Mouse (Mus musculus) gastrocnemius, postnatal 36 days (tissue): ENCODE results near the gene Plcd1. TPM values are rescaled to one million over a fixed set of nuclear protein-coding genes. Genes with fewer than 3 reads are reported as not detected.

Experiments used
- DNase-seq, 2 experiments: peaks; one replicate each; pipeline ENCODE4 v3.0.0; 2022
- intact Hi-C: fragments of 180-260 bp; cut with DNase I; formaldehyde crosslinking; loops from one replicate; pipeline ENCODE4 v1.15.1; 2025
- total RNA-seq, 2 experiments: library from RNA; stranded (reverse); gene quantifications; 2 replicates each; pipeline ENCODE4 v1.2.3; 2021

The Plcd1 gene
- total RNA-seq, 2 experiments from 2014 or later, result 8.2 to 9.0 TPM

GRCm38 (mm10) chr9:119092473-119093418, 556 bp downstream of the Plcd1 start:
- intact Hi-C loops, result no loop called here
- peak; percentile 48 to 49 for DNase-seq

GRCm38 (mm10) chr9:119091581-119092310, 1.6 kb downstream of the Plcd1 start:
- intact Hi-C loops, result no loop called here
- no peak for DNase-seq

- no peak for DNase-seq
- intact Hi-C loops, result no loop called here
Measured at GRCm38 (mm10) chr9:119090462-119090861, 2.8 kb downstream of the Plcd1 start.

GRCm38 (mm10) chr9:119089437-119089836, 3.9 kb downstream of the Plcd1 start:
- no peak for DNase-seq
- intact Hi-C loops, result no loop called here

GRCm38 (mm10) chr9:119088148-119088801, 5.0 kb downstream of the Plcd1 start:
- intact Hi-C loops, result no loop called here
- DNase-seq, result peak; percentile 84 to 89

GRCm38 (mm10) chr9:119087309-119087708, 6.0 kb downstream of the Plcd1 start:
- no peak for DNase-seq
- intact Hi-C loops, result no loop called here

- intact Hi-C loops, result no loop called here
- no peak for DNase-seq
Measured at GRCm38 (mm10) chr9:119086451-119086850, 6.9 kb downstream of the Plcd1 start.

- no peak for DNase-seq
- intact Hi-C loops, result no loop called here
Measured at GRCm38 (mm10) chr9:119083966-119084365, 9.3 kb downstream of the Plcd1 start.

- intact Hi-C loops, result no loop called here
Measured at GRCm38 (mm10) chr9:119082656-119083430, 10.5 kb downstream of the Plcd1 start.

GRCm38 (mm10) chr9:119082039-119082438, 11.3 kb downstream of the Plcd1 start:
- DNase-seq, result no peak
- intact Hi-C loops, result no loop called here

More at GRCm38 (mm10) chr9:119082656-119083430, 10.5 kb downstream of the Plcd1 start:
- no peak for DNase-seq

- DNase-seq, result no peak
- intact Hi-C loops, result no loop called here
Measured at GRCm38 (mm10) chr9:119080040-119080675, 13.1 kb downstream of the Plcd1 start.

GRCm38 (mm10) chr9:119075685-119076084, 17.6 kb downstream of the Plcd1 start:
- DNase-seq, result no peak
- intact Hi-C loops, result no loop called here

- intact Hi-C loops, result no loop called here
- no peak for DNase-seq
Measured at GRCm38 (mm10) chr9:119073184-119073895, 20.0 kb downstream of the Plcd1 start.

GRCm38 (mm10) chr9:119071786-119072185, 21.5 kb downstream of the Plcd1 start:
- DNase-seq, result no peak
- intact Hi-C loops, result no loop called here

- intact Hi-C loops, result no loop called here
- no peak for DNase-seq
Measured at GRCm38 (mm10) chr9:119070173-119070825, 23.0 kb downstream of the Plcd1 start.

- DNase-seq, result no peak
- intact Hi-C loops, result loop anchor here (5.0 kb wide), 2 partner anchors 41 to 466 kb away; no protein-coding TSS in a partner anchor
Measured at GRCm38 (mm10) chr9:119068266-119068665, 25.0 kb downstream of the Plcd1 start.

- peak; percentile 67 to 75 for DNase-seq
- intact Hi-C loops, result loop anchor here (1.0 to 5.0 kb wide), 3 partner anchors 40 to 465 kb away; no protein-coding TSS in a partner anchor
Measured at GRCm38 (mm10) chr9:119067601-119068000, 25.7 kb downstream of the Plcd1 start.

GRCm38 (mm10) chr9:119064296-119064695, 29.0 kb downstream of the Plcd1 start:
- intact Hi-C loops, result no loop called here
- DNase-seq, result no peak
